Mouse (Mus musculus) liver, postnatal 0 days (tissue): ENCODE results near the gene Tead3. TPM values are rescaled to one million over a fixed set of nuclear protein-coding genes. Genes with fewer than 3 reads are reported as not detected.
A peak's percentile ranks its signal among the peaks of the same experiment; 100 is the strongest.

ENCODE experiments used
- ATAC-seq: fragments of 200-750 bp; cut with Nextera tagmentation; 2 replicates; pipeline ENCODE4 v1.8.0; 2017; ENCODE audit warnings: mild to moderate bottlenecking, moderate library complexity
- DNase-seq: peaks from one replicate; pipeline ENCODE4 v3.0.0-alpha.2; 2016
- H3K27ac ChIP-seq: fragments of 300-500 bp; sonication (generic); 2 replicates; pipeline ENCODE4 v1.5.1; 2014; ENCODE audit warnings: antibody characterized with exemption, moderate library complexity, mild to moderate bottlenecking, low read depth
- H3K27me3 ChIP-seq: fragments of 300-500 bp; sonication (generic); 2 replicates; pipeline ENCODE4 v1.6.1; 2014; ENCODE audit warnings: low read length, control low read depth, mixed read lengths; ENCODE audit not compliant: insufficient read depth
- H3K36me3 ChIP-seq: fragments of 300-500 bp; sonication (generic); replicated peaks from 2 replicates; pipeline ENCODE4 v1.6.1; 2014; ENCODE audit warnings: mild to moderate bottlenecking, control low read depth, low read length, moderate library complexity, mixed read lengths; ENCODE audit not compliant: insufficient read depth
- H3K4me1 ChIP-seq: fragments of 300-500 bp; sonication (generic); 2 replicates; pipeline ENCODE4 v1.6.1; 2014; ENCODE audit warnings: antibody characterized with exemption, mild to moderate bottlenecking, control low read depth; ENCODE audit not compliant: insufficient read depth
- H3K4me2 ChIP-seq: fragments of 300-500 bp; sonication (generic); 2 replicates; pipeline ENCODE4 v1.6.1; 2014; ENCODE audit warnings: low read depth, mild to moderate bottlenecking, low read length, moderate library complexity, mixed read lengths
- H3K4me3 ChIP-seq: fragments of 300-500 bp; sonication (generic); 2 replicates; pipeline ENCODE4 v1.5.1; 2014; ENCODE audit warnings: low read depth, low read length
- H3K9ac ChIP-seq: fragments of 300-500 bp; sonication (generic); replicated peaks from 2 replicates; pipeline ENCODE4 v1.6.1; 2014; ENCODE audit warnings: mild to moderate bottlenecking, moderate library complexity
- H3K9me3 ChIP-seq: fragments of 300-500 bp; sonication (generic); 2 replicates; pipeline ENCODE4 v1.6.1; 2016; ENCODE audit warnings: mild to moderate bottlenecking, control low read depth, low read length, mixed read lengths
- CTCF ChIP-seq: sonication (generic); IDR thresholded peaks from 2 replicates; pipeline ENCODE4 v1.5.1; 2016; ENCODE audit warnings: antibody characterized with exemption, low read depth
- EP300 ChIP-seq: IDR thresholded peaks from 2 replicates; pipeline ENCODE4 v1.6.1; 2016; ENCODE audit warnings: antibody characterized with exemption, low read depth, mild to moderate bottlenecking
- WGBS: fragments of 180-500 bp; shearing (Covaris S2); extraction: QIAGEN DNeasy Blood & Tissue Kit; methylation state at CpG from one replicate; pipeline ENCODE4 v1.1.7; 2014; ENCODE audit not compliant: insufficient replicate concordance; 5-methylcytosine and 5-hydroxymethylcytosine counted together
- polyA plus RNA-seq: library from polyadenylated mRNA; unstranded; fragments of >200 nt; fragmentation: Nextera tagmentation; extraction: Ambion mirVana; gene quantifications from 2 replicates; pipeline ENCODE4 v1.2.1, GENCODE M21; 2015

Tead3 gene
- polyA plus RNA-seq, 1 experiment from 2014 or later = 0.79 TPM

GRCm38 (mm10) chr17:28386150-28386905, 35.7 kb upstream of the Tead3 start:
- Histone ChIP-seq H3K4me3 (0 out of 2 replicates have a peak overlapping the region, but pooled peaks have one; percentile 10), H3K36me3 (no peaks in the 10 kb centered on the region), H3K27ac (no peak overlapping the region), H3K4me1 (no peaks in the 10 kb centered on the region), H3K9me3 (no peaks in the 10 kb centered on the region), H3K27me3 (peaks cover 19% of the 10 kb centered on the region), H3K9ac (no peak overlapping the region), H3K4me2 (no peak overlapping the region)
- WGBS = 10% methylated on average over 23 of the region's 23 CpGs
- TF ChIP-seq CTCF = peak; percentile 91
- no peak for TF ChIP-seq EP300
- ATAC-seq (peak; percentile 57), DNase-seq (peak; percentile 84)

DNA sequence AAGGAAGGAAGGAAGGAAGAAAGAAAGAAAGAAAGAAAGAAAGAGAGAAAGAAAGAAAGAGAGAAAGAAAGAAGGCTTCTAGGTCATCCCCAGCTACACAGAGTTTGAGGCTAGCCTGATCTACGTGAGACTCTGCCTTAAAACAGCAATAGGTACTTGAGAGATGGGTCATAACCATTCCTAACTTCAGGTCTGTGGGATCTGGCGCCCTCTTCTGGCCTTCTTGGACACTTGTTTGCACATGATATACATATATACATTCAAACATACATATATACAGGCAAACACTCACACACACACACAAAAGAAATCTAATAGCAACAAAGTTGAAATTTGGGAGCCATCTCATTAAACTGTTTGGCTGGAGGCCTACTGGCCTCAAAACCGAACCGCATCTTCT, 33.7 kb upstream of the Tead3 start:
- no peak overlapping the region for H3K27ac ChIP-seq
- H3K4me2 ChIP-seq = no peak overlapping the region
- ATAC-seq (no peak), DNase-seq (peak; percentile 49)
- 71% methylated on average over 4 of the region's 4 CpGs for WGBS
- no peaks in the 10 kb centered on the region for H3K4me1 ChIP-seq
- no peaks in the 10 kb centered on the region for H3K36me3 ChIP-seq
- H3K27me3 ChIP-seq = peaks cover 17% of the 10 kb centered on the region
- H3K9me3 ChIP-seq = no peaks in the 10 kb centered on the region
- no peak overlapping the region for H3K9ac ChIP-seq
- no peak for TF ChIP-seq EP300
- TF ChIP-seq CTCF = peak; percentile 60
- no peak overlapping the region for H3K4me3 ChIP-seq

DNA sequence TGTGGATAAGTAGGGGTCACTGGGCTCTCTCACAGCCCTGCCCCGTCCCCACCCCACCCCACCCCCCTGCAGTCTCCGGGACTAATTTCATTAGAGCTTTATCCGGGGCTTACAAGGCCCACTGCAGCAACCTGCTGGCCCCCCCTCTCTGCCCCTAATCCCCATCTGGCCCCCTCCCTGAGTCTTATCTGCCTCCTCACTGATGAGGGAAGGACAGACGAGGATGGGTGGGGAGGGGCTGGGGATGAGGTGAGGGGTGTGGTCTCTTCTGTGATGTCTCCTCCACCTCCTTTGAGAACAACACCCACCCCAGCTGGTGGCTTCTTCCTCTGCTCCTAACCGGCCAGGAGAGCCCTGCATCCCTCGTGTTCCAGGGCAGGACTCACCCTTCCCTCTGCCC, 29.6 kb upstream of the Tead3 start:
- no peaks in the 10 kb centered on the region for H3K36me3 ChIP-seq

DNA sequence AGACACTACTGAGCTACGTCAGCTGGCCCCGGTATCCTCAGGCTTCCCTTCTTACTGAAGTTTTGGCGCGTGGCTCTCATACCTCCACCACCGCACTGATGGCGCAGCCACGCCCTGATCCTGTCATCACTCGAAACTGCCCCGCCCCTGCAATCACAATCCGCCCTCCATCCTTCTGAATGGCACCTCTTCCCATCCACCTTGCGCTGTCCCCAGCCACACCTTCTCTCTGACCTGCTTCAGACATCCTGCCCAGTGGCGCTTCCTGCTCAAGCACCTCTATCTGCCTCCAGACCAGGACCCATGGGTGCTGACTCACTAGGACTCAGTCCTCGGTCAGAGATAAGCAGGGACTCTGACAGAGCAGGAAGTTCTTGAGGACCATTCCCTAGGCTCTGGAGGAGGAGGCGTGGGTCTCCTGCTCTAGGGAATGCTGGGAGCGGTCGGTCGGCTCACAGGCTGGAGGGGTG, 25.0 kb upstream of the Tead3 start:
- 8% methylated on average over 16 of the region's 17 CpGs for WGBS
- ATAC-seq = no peak

More for the DNA sequence above, 29.6 kb upstream of the Tead3 start:
- no peak overlapping the region for H3K27ac ChIP-seq
- no peak for ATAC-seq
- H3K4me1 ChIP-seq = no peaks in the 10 kb centered on the region
- H3K4me2 ChIP-seq = no peak overlapping the region
- H3K9ac ChIP-seq = no peak overlapping the region
- H3K27me3 ChIP-seq = peaks cover 8% of the 10 kb centered on the region
- DNase-seq = no peak
- TF ChIP-seq EP300 (no peak), CTCF (no peak)
- 13% methylated on average over 6 of the region's 6 CpGs for WGBS
- no peak overlapping the region for H3K4me3 ChIP-seq
- H3K9me3 ChIP-seq = no peaks in the 10 kb centered on the region

GRCm38 (mm10) chr17:28374494-28374893, 23.9 kb upstream of the Tead3 start:
- Histone ChIP-seq H3K9ac (no peak overlapping the region), H3K4me3 (no peak overlapping the region), H3K27me3 (peaks cover 21% of the 10 kb centered on the region), H3K27ac (no peak overlapping the region), H3K4me2 (no peak overlapping the region), H3K9me3 (no peaks in the 10 kb centered on the region), H3K36me3 (no peaks in the 10 kb centered on the region), H3K4me1 (no peaks in the 10 kb centered on the region)
- no peak for TF ChIP-seq CTCF
- no peak for TF ChIP-seq EP300
- 9% methylated on average over 15 of the region's 16 CpGs for WGBS
- no peak for ATAC-seq
- no peak for DNase-seq

More for the DNA sequence above, 25.0 kb upstream of the Tead3 start:
- Histone ChIP-seq H3K27ac (no peak overlapping the region), H3K4me2 (no peak overlapping the region), H3K4me1 (no peaks in the 10 kb centered on the region), H3K9ac (no peak overlapping the region), H3K4me3 (no peak overlapping the region), H3K27me3 (peaks cover 21% of the 10 kb centered on the region), H3K36me3 (no peaks in the 10 kb centered on the region), H3K9me3 (no peaks in the 10 kb centered on the region)
- TF ChIP-seq CTCF (no peak), EP300 (no peak)
- DNase-seq = no peak

GRCm38 (mm10) chr17:28373821-28374220, 23.2 kb upstream of the Tead3 start:
- H3K27me3 ChIP-seq = peaks cover 25% of the 10 kb centered on the region
- no peak overlapping the region for H3K4me3 ChIP-seq
- H3K27ac ChIP-seq = no peak overlapping the region
- H3K9me3 ChIP-seq = no peaks in the 10 kb centered on the region
- H3K4me2 ChIP-seq = no peak overlapping the region
- TF ChIP-seq EP300 = no peak
- peak; percentile 90 for TF ChIP-seq CTCF
- peak; percentile 76 for DNase-seq
- WGBS = 13% methylated on average over 10 of the region's 10 CpGs
- 0 out of 2 replicates have a peak, but pooled peaks have one; percentile 41 for ATAC-seq
- no peak overlapping the region for H3K9ac ChIP-seq
- no peaks in the 10 kb centered on the region for H3K36me3 ChIP-seq
- no peaks in the 10 kb centered on the region for H3K4me1 ChIP-seq
